Mouse (Mus musculus): ENCODE measurements at regions not wholly inside any gene's neighbourhood (a gene's known extent, or its start where the extent isn't known, plus 50 kb on each side); places are given as distances from the start of the nearest gene placed in this dataset.

GRCm38 (mm10) chr12:29297984-29298383 lies 230.2 kb upstream of the Myt1l start:
- no peaks in the 10 kb centered on the region for H3K4me1 ChIP-seq (replicated peaks; ENCODE audit: low read depth, low read length)
- no peak overlapping the region for H3K4me3 ChIP-seq (replicated peaks; ENCODE audit: low read length)
- no peaks in the 10 kb centered on the region for H3K36me3 ChIP-seq (ENCODE audit: insufficient read depth, low read length)
- TF ChIP-seq NANOG (IDR thresholded peaks at IDR 0.05; ENCODE audit: borderline replicate concordance, low read length) (no peak), CTCF (conservative IDR thresholded peaks at IDR 0.05; ENCODE audit: low read length) (no peak), POU5F1 (IDR thresholded peaks at IDR 0.05; ENCODE audit: borderline replicate concordance, low read length) (no peak)
- H3K27me3 ChIP-seq (ENCODE audit: insufficient read depth, low read length), result no peaks in the 10 kb centered on the region
- H3K9me3 ChIP-seq (ENCODE audit: low read length), result no peaks in the 10 kb centered on the region

GRCm38 (mm10) chr12:29315636-29316035 lies 212.5 kb upstream of the Myt1l start:
- no peak for TF ChIP-seq CTCF (conservative IDR thresholded peaks at IDR 0.05; ENCODE audit: low read length)
- no peak for TF ChIP-seq NANOG (IDR thresholded peaks at IDR 0.05; ENCODE audit: borderline replicate concordance, low read length)
- Histone ChIP-seq H3K4me3 (replicated peaks; ENCODE audit: low read length) (no peak overlapping the region), H3K27me3 (ENCODE audit: insufficient read depth, low read length) (no peaks in the 10 kb centered on the region; the same call in 1 of the 2 replicates)

GRCm38 (mm10) chr12:29321468-29321867 lies 206.7 kb upstream of the Myt1l start:
- H3K27me3 ChIP-seq (ENCODE audit: insufficient read depth, low read length), result no peaks in the 10 kb centered on the region
- H3K36me3 ChIP-seq (ENCODE audit: insufficient read depth, low read length), result no peaks in the 10 kb centered on the region
- H3K9me3 ChIP-seq (ENCODE audit: low read length), result no peaks in the 10 kb centered on the region
- no peak overlapping the region for H3K4me3 ChIP-seq (replicated peaks; ENCODE audit: low read length)
- TF ChIP-seq NANOG (IDR thresholded peaks at IDR 0.05; ENCODE audit: borderline replicate concordance, low read length), result no peak
- no peak for TF ChIP-seq CTCF (conservative IDR thresholded peaks at IDR 0.05; ENCODE audit: low read length)
- no peak for TF ChIP-seq POU5F1 (IDR thresholded peaks at IDR 0.05; ENCODE audit: borderline replicate concordance, low read length)
- no peaks in the 10 kb centered on the region for H3K4me1 ChIP-seq (replicated peaks; ENCODE audit: low read depth, low read length)

More at GRCm38 (mm10) chr12:29315636-29316035, 212.5 kb upstream of the Myt1l start:
- Histone ChIP-seq H3K36me3 (ENCODE audit: insufficient read depth, low read length) (no peaks in the 10 kb centered on the region), H3K9me3 (ENCODE audit: low read length) (no peaks in the 10 kb centered on the region), H3K4me1 (replicated peaks; ENCODE audit: low read depth, low read length) (no peaks in the 10 kb centered on the region)

GRCm38 (mm10) chr12:29323534-29323933 lies 204.7 kb upstream of the Myt1l start:
- Histone ChIP-seq H3K4me1 (replicated peaks; ENCODE audit: low read depth, low read length) (no peaks in the 10 kb centered on the region), H3K36me3 (ENCODE audit: insufficient read depth, low read length) (no peaks in the 10 kb centered on the region), H3K9me3 (ENCODE audit: low read length) (no peaks in the 10 kb centered on the region), H3K27me3 (ENCODE audit: insufficient read depth, low read length) (no peaks in the 10 kb centered on the region), H3K4me3 (replicated peaks; ENCODE audit: low read length) (no peak overlapping the region)
- TF ChIP-seq NANOG (IDR thresholded peaks at IDR 0.05; ENCODE audit: borderline replicate concordance, low read length) (no peak), POU5F1 (IDR thresholded peaks at IDR 0.05; ENCODE audit: borderline replicate concordance, low read length) (no peak), CTCF (conservative IDR thresholded peaks at IDR 0.05; ENCODE audit: low read length) (no peak)

- TF ChIP-seq CTCF (conservative IDR thresholded peaks at IDR 0.05; ENCODE audit: low read length) (no peak), POU5F1 (IDR thresholded peaks at IDR 0.05; ENCODE audit: borderline replicate concordance, low read length) (no peak), NANOG (IDR thresholded peaks at IDR 0.05; ENCODE audit: borderline replicate concordance, low read length) (no peak)
- no peak overlapping the region for H3K4me3 ChIP-seq (replicated peaks; ENCODE audit: low read length)
- H3K9me3 ChIP-seq (ENCODE audit: low read length), result no peaks in the 10 kb centered on the region
- H3K4me1 ChIP-seq (replicated peaks; ENCODE audit: low read depth, low read length), result no peaks in the 10 kb centered on the region
- no peaks in the 10 kb centered on the region for H3K27me3 ChIP-seq (ENCODE audit: insufficient read depth, low read length)
- H3K36me3 ChIP-seq (ENCODE audit: insufficient read depth, low read length), result no peaks in the 10 kb centered on the region
Measured at GRCm38 (mm10) chr12:29335839-29336469, 192.2 kb upstream of the Myt1l start.

- Histone ChIP-seq H3K9me3 (ENCODE audit: low read length) (no peaks in the 10 kb centered on the region), H3K4me1 (replicated peaks; ENCODE audit: low read depth, low read length) (peaks cover 7% of the 10 kb centered on the region), H3K4me3 (replicated peaks; ENCODE audit: low read length) (no peak overlapping the region), H3K36me3 (ENCODE audit: insufficient read depth, low read length) (no peaks in the 10 kb centered on the region), H3K27me3 (ENCODE audit: insufficient read depth, low read length) (no peaks in the 10 kb centered on the region)
- TF ChIP-seq CTCF (conservative IDR thresholded peaks at IDR 0.05; ENCODE audit: low read length) (no peak), NANOG (IDR thresholded peaks at IDR 0.05; ENCODE audit: borderline replicate concordance, low read length) (no peak)
Measured at GRCm38 (mm10) chr12:29337336-29337735, 190.8 kb upstream of the Myt1l start.

GRCm38 (mm10) chr12:29341388-29341995 lies 186.7 kb upstream of the Myt1l start:
- Histone ChIP-seq H3K27me3 (ENCODE audit: insufficient read depth, low read length) (no peaks in the 10 kb centered on the region), H3K4me1 (replicated peaks; ENCODE audit: low read depth, low read length) (peaks cover 7% of the 10 kb centered on the region), H3K4me3 (replicated peaks; ENCODE audit: low read length) (no peak overlapping the region), H3K9me3 (ENCODE audit: low read length) (no peaks in the 10 kb centered on the region), H3K36me3 (ENCODE audit: insufficient read depth, low read length) (no peaks in the 10 kb centered on the region)
- no peak for TF ChIP-seq NANOG (IDR thresholded peaks at IDR 0.05; ENCODE audit: borderline replicate concordance, low read length)
- no peak for TF ChIP-seq POU5F1 (IDR thresholded peaks at IDR 0.05; ENCODE audit: borderline replicate concordance, low read length)
- TF ChIP-seq CTCF (conservative IDR thresholded peaks at IDR 0.05; ENCODE audit: low read length), result no peak

- Histone ChIP-seq H3K4me3 (replicated peaks; ENCODE audit: low read length) (no peak overlapping the region), H3K4me1 (replicated peaks; ENCODE audit: low read depth, low read length) (peaks cover 7% of the 10 kb centered on the region), H3K27me3 (ENCODE audit: insufficient read depth, low read length) (0 out of 2 replicates have a peak, but pooled peaks cover 2% of the 10 kb centered on the region), H3K36me3 (ENCODE audit: insufficient read depth, low read length) (no peaks in the 10 kb centered on the region), H3K9me3 (ENCODE audit: low read length) (no peaks in the 10 kb centered on the region)
- no peak for TF ChIP-seq POU5F1 (IDR thresholded peaks at IDR 0.05; ENCODE audit: borderline replicate concordance, low read length)
- TF ChIP-seq CTCF (conservative IDR thresholded peaks at IDR 0.05; ENCODE audit: low read length), result no peak
- no peak for TF ChIP-seq NANOG (IDR thresholded peaks at IDR 0.05; ENCODE audit: borderline replicate concordance, low read length)
Measured at GRCm38 (mm10) chr12:29343147-29343852, 184.9 kb upstream of the Myt1l start.

Data from E14TG2a.4 (cell line).